Mouse (Mus musculus) forebrain, postnatal 0 days (tissue): ENCODE measurements around the gene Mbnl1. TPM values are rescaled to one million over a fixed set of nuclear protein-coding genes. Genes with fewer than 3 reads are reported as not detected.

ENCODE experiments used
- ATAC-seq: fragments of 200-750 bp; cut with Nextera tagmentation; 2 replicates; pipeline ENCODE4 v1.8.0; 2017; ENCODE audit warnings: mild to moderate bottlenecking, moderate library complexity
- DNase-seq: peaks from one replicate; pipeline ENCODE4 v3.0.0-alpha.2; 2015
- H3K27ac ChIP-seq: fragments of 300-500 bp; sonication (generic); 2 replicates; pipeline ENCODE4 v1.5.1; 2014; ENCODE audit warnings: low read depth, mild to moderate bottlenecking, antibody characterized with exemption, low read length, moderate library complexity, mixed read lengths
- H3K27me3 ChIP-seq: fragments of 300-500 bp; sonication (generic); 2 replicates; pipeline ENCODE4 v1.6.1; 2014; ENCODE audit warnings: mild to moderate bottlenecking, low read length, mixed read lengths; ENCODE audit not compliant: insufficient read depth
- H3K36me3 ChIP-seq: fragments of 300-500 bp; sonication (generic); 2 replicates; pipeline ENCODE4 v1.6.1; 2014; ENCODE audit warnings: mild to moderate bottlenecking, moderate library complexity; ENCODE audit not compliant: insufficient read depth
- H3K4me1 ChIP-seq: fragments of 300-500 bp; sonication (generic); 2 replicates; pipeline ENCODE4 v1.6.1; 2014; ENCODE audit warnings: antibody characterized with exemption; ENCODE audit not compliant: insufficient read depth
- H3K4me2 ChIP-seq: fragments of 300-500 bp; sonication (generic); 2 replicates; pipeline ENCODE4 v1.6.1; 2014; ENCODE audit warnings: low read depth, mild to moderate bottlenecking, moderate library complexity
- H3K4me3 ChIP-seq: fragments of 300-500 bp; sonication (generic); 2 replicates; pipeline ENCODE4 v1.5.1; 2014; ENCODE audit warnings: low read depth, low read length, mixed read lengths
- H3K9ac ChIP-seq: fragments of 300-500 bp; sonication (generic); 2 replicates; pipeline ENCODE4 v1.6.1; 2014; ENCODE audit warnings: mild to moderate bottlenecking
- H3K9me3 ChIP-seq: fragments of 300-500 bp; sonication (generic); 2 replicates; pipeline ENCODE4 v1.6.1; 2016; ENCODE audit warnings: low read length
- CTCF ChIP-seq: sonication (generic); IDR thresholded peaks from 2 replicates; pipeline ENCODE4 v1.5.1; 2016; ENCODE audit warnings: antibody characterized with exemption, control low read depth, low read depth
- WGBS: fragments of 180-500 bp; shearing (Covaris S2); extraction: QIAGEN DNeasy Blood & Tissue Kit; methylation state at CpG from one replicate; pipeline ENCODE4 v1.1.7; 2014; 5-methylcytosine and 5-hydroxymethylcytosine counted together
- polyA plus RNA-seq: library from polyadenylated mRNA; unstranded; fragments of >200 nt; fragmentation: Nextera tagmentation; extraction: Ambion mirVana; gene quantifications from 2 replicates; pipeline ENCODE4 v1.2.1, GENCODE M21; 2015
- total RNA-seq: library from RNA; depleted of rRNA; stranded (reverse); fragments of >200 nt; gene quantifications from 2 replicates; pipeline ENCODE4 v1.2.3, GENCODE M21; 2014

The Mbnl1 gene
- total and polyA plus RNA-seq, 2 experiments from 2014 or later, result 42.7 to 84.7 TPM

DNA sequence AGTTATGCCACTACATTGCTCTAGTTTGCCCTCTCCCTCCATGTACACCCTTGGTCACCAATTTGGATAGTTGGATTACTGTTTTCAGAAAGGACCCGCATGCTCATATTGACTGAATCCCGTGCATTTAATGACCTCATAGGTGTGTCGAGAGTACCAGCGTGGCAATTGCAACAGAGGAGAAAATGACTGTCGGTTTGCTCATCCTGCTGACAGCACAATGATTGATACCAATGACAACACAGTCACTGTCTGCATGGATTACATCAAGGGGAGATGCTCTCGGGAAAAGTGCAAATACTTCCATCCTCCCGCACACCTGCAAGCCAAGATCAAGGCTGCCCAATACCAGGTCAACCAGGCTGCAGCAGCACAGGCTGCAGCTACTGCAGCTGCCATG lies 140.5 kb downstream of the Mbnl1 start:
- DNase-seq, result no peak
- H3K4me3 ChIP-seq, result no peak overlapping the region
- TF ChIP-seq CTCF, result no peak
- WGBS, result 88% methylated on average over 7 of the region's 7 CpGs
- no peak overlapping the region for H3K4me2 ChIP-seq
- no peaks in the 10 kb centered on the region for H3K27me3 ChIP-seq
- H3K9ac ChIP-seq, result no peak overlapping the region
- no peaks in the 10 kb centered on the region for H3K9me3 ChIP-seq
- H3K36me3 ChIP-seq, result no peaks in the 10 kb centered on the region
- no peak for ATAC-seq
- no peaks in the 10 kb centered on the region for H3K4me1 ChIP-seq
- H3K27ac ChIP-seq, result no peak overlapping the region

GRCm38 (mm10) chr3:60614516-60614915 lies 141.9 kb downstream of the Mbnl1 start:
- TF ChIP-seq CTCF, result no peak
- WGBS, result 87% methylated on average over 7 of the region's 7 CpGs

DNA sequence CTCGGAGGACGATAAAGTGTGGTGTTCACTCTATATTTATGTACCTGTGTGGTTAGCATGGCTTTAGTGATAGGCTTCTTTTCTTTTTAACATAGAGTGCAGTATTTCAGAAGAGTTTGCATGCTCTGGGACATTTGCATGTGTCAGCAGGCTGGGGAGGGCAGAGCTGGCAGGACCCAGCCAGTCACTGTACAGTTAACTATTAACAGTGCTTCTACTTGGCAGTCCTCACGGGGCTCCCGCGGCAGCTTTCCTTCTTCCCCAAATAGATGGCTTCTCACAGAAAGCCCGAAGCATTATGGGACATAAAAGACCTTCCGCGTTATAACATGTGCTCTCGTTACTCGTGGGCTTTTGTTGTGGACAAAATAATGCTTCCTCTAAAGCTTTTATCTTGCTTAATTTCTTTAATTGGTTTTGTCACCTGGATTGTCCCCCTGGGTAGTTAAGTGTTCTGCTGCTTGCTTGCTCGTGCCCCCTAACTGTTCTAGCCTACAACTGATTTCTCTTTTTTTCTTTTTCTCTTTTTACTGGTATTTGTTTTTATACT lies 142.5 kb downstream of the Mbnl1 start:
- no peak overlapping the region for H3K9ac ChIP-seq
- DNase-seq, result no peak
- peak overlapping the region; percentile 23; the same call in 1 of the 2 replicates for H3K4me2 ChIP-seq
- no peaks in the 10 kb centered on the region for H3K27me3 ChIP-seq
- 0 out of 2 replicates have a peak, but pooled peaks cover 4% of the 10 kb centered on the region for H3K4me1 ChIP-seq
- TF ChIP-seq CTCF, result no peak
- H3K36me3 ChIP-seq, result no peaks in the 10 kb centered on the region
- no peaks in the 10 kb centered on the region for H3K9me3 ChIP-seq
- H3K4me3 ChIP-seq, result no peak overlapping the region
- ATAC-seq, result peak; percentile 66
- no peak overlapping the region for H3K27ac ChIP-seq
- WGBS, result 33% methylated on average over 11 of the region's 11 CpGs

More at GRCm38 (mm10) chr3:60614516-60614915, 141.9 kb downstream of the Mbnl1 start:
- H3K4me2 ChIP-seq, result no peak overlapping the region
- no peak overlapping the region for H3K27ac ChIP-seq
- H3K9me3 ChIP-seq, result no peaks in the 10 kb centered on the region
- H3K4me3 ChIP-seq, result no peak overlapping the region
- H3K27me3 ChIP-seq, result no peaks in the 10 kb centered on the region
- ATAC-seq, result no peak
- DNase-seq, result no peak
- no peaks in the 10 kb centered on the region for H3K36me3 ChIP-seq
- 0 out of 2 replicates have a peak, but pooled peaks cover under 1% of the 10 kb centered on the region for H3K4me1 ChIP-seq
- H3K9ac ChIP-seq, result no peak overlapping the region

DNA sequence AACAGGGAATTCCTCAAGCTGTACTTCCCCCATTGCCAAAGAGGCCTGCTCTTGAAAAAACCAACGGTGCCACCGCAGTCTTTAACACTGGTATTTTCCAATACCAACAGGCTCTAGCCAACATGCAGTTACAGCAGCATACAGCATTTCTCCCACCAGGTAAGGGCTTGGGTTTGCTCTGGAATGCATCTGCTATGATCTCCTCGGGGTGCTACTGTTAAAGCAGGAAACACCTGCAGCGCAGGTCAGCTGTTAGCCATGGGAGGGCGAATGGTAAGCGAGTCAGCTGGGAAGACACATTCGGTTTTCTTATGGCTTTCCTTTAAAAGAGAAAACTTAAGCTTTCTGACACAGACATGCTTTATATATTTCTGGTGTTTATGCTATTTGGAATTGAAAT lies 143.0 kb downstream of the Mbnl1 start:
- ATAC-seq, result no peak
- DNase-seq, result no peak
- Histone ChIP-seq H3K27ac (no peak overlapping the region), H3K36me3 (no peaks in the 10 kb centered on the region), H3K4me3 (no peak overlapping the region), H3K27me3 (no peaks in the 10 kb centered on the region), H3K9me3 (no peaks in the 10 kb centered on the region), H3K9ac (no peak overlapping the region), H3K4me2 (peak overlapping the region; percentile 23; the same call in 1 of the 2 replicates), H3K4me1 (0 out of 2 replicates have a peak, but pooled peaks cover 7% of the 10 kb centered on the region)
- 62% methylated on average over 7 of the region's 7 CpGs for WGBS
- TF ChIP-seq CTCF, result no peak

GRCm38 (mm10) chr3:60616147-60616546 lies 143.5 kb downstream of the Mbnl1 start:
- Histone ChIP-seq H3K9ac (no peak overlapping the region), H3K27ac (no peak overlapping the region), H3K9me3 (no peaks in the 10 kb centered on the region), H3K4me3 (no peak overlapping the region), H3K4me2 (no peak overlapping the region), H3K36me3 (no peaks in the 10 kb centered on the region), H3K4me1 (0 out of 2 replicates have a peak, but pooled peaks cover 7% of the 10 kb centered on the region), H3K27me3 (no peaks in the 10 kb centered on the region)
- 89% methylated on average over 2 of the region's 2 CpGs for WGBS
- ATAC-seq (no peak), DNase-seq (no peak)
- no peak for TF ChIP-seq CTCF

DNA sequence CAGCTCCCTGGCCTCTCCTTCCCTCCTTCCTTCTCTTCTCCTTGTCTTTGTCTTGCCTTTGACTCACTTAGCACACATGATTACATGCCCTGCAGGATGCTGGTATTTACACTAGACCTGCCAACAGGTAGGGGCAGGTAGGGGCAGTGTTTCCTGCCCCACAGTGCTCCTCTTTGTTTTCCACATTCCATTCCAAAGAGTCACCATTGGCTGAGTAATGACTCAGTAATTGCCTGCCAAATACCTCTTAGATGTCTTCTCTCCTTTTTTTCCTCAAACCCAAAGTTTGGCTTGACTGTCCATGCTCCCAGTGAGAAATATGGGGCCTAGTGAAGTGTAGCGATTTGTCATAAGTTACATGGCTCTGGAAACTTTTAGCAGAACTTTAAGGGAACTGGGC lies 145.0 kb downstream of the Mbnl1 start:
- H3K4me2 ChIP-seq, result no peak overlapping the region
- 82% methylated on average over 1 of the region's 1 CpGs for WGBS
- no peak for DNase-seq

GRCm38 (mm10) chr3:60620236-60620635 lies 147.6 kb downstream of the Mbnl1 start:
- Histone ChIP-seq H3K4me1 (0 out of 2 replicates have a peak, but pooled peaks cover 7% of the 10 kb centered on the region), H3K9ac (no peak overlapping the region), H3K4me2 (no peak overlapping the region), H3K4me3 (no peak overlapping the region), H3K36me3 (no peaks in the 10 kb centered on the region), H3K9me3 (no peaks in the 10 kb centered on the region), H3K27ac (no peak overlapping the region), H3K27me3 (no peaks in the 10 kb centered on the region)
- DNase-seq (peak; percentile 82), ATAC-seq (peak; percentile 84)
- TF ChIP-seq CTCF, result no peak
- WGBS, result 36% methylated on average over 2 of the region's 2 CpGs

More for the DNA sequence above, 145.0 kb downstream of the Mbnl1 start:
- ATAC-seq, result no peak
- H3K36me3 ChIP-seq, result no peaks in the 10 kb centered on the region
- 0 out of 2 replicates have a peak, but pooled peaks cover 7% of the 10 kb centered on the region for H3K4me1 ChIP-seq
- no peaks in the 10 kb centered on the region for H3K9me3 ChIP-seq
- no peak overlapping the region for H3K4me3 ChIP-seq
- no peak overlapping the region for H3K27ac ChIP-seq
- no peak for TF ChIP-seq CTCF
- H3K9ac ChIP-seq, result no peak overlapping the region
- no peaks in the 10 kb centered on the region for H3K27me3 ChIP-seq
